Mouse (Mus musculus): Measurements from ENCODE around the gene Klhl21.

Klhl21 gene

GRCm38 (mm10) chr4:151995371-151996172, 13.0 kb upstream of the Klhl21 start:
- DNase-seq (ENCODE audit: extremely low spot score, low read depth, low spot score) = no peak

GRCm38 (mm10) chr4:151996173-151996950, 12.2 kb upstream of the Klhl21 start, which contains the start of gene Phf13:
Gene Phf13 (minus strand): TSS chr4:151996258.
- DNase-seq (ENCODE audit: extremely low spot score, low read depth, low spot score) = peak; percentile 94

GRCm38 (mm10) chr4:151996951-151997222, 11.7 kb upstream of the Klhl21 start:
- no peak for DNase-seq (ENCODE audit: extremely low spot score, low read depth, low spot score)

GRCm38 (mm10) chr4:151997701-151998100, 10.9 kb upstream of the Klhl21 start:
- DNase-seq (ENCODE audit: extremely low spot score, low read depth, low spot score) = no peak

GRCm38 (mm10) chr4:151999481-151999880, 9.1 kb upstream of the Klhl21 start:
- no peak for DNase-seq (ENCODE audit: extremely low spot score, low read depth, low spot score)

- no peak for DNase-seq (ENCODE audit: extremely low spot score, low read depth, low spot score)
Measured at GRCm38 (mm10) chr4:152000906-152001305, 7.7 kb upstream of the Klhl21 start.

- no peak for DNase-seq (ENCODE audit: extremely low spot score, low read depth, low spot score)
Measured at GRCm38 (mm10) chr4:152001335-152001734, 7.3 kb upstream of the Klhl21 start.

- no peak for DNase-seq (ENCODE audit: extremely low spot score, low read depth, low spot score)
Measured at GRCm38 (mm10) chr4:152002063-152002462, 6.5 kb upstream of the Klhl21 start.

GRCm38 (mm10) chr4:152006137-152006536, 2.5 kb upstream of the Klhl21 start:
- DNase-seq (ENCODE audit: extremely low spot score, low read depth, low spot score) = no peak

GRCm38 (mm10) chr4:152006812-152007211, 1.8 kb upstream of the Klhl21 start:
- DNase-seq (ENCODE audit: extremely low spot score, low read depth, low spot score) = no peak

GRCm38 (mm10) chr4:152007481-152008147, 989 bp upstream of the Klhl21 start:
- DNase-seq (ENCODE audit: extremely low spot score, low read depth, low spot score) = no peak

- no peak for DNase-seq (ENCODE audit: extremely low spot score, low read depth, low spot score)
Measured at GRCm38 (mm10) chr4:152008148-152008500, 479 bp upstream of the Klhl21 start.

- DNase-seq (ENCODE audit: extremely low spot score, low read depth, low spot score) = no peak
Measured at GRCm38 (mm10) chr4:152009076-152010051, 761 bp downstream of the Klhl21 start.

- DNase-seq (ENCODE audit: extremely low spot score, low read depth, low spot score) = no peak
Measured at GRCm38 (mm10) chr4:152010091-152010706, 1.6 kb downstream of the Klhl21 start.

GRCm38 (mm10) chr4:152010707-152011134, 2.1 kb downstream of the Klhl21 start:
- no peak for DNase-seq (ENCODE audit: extremely low spot score, low read depth, low spot score)

- DNase-seq (ENCODE audit: extremely low spot score, low read depth, low spot score) = no peak
Measured at GRCm38 (mm10) chr4:152011171-152011760, 2.7 kb downstream of the Klhl21 start.

- DNase-seq (ENCODE audit: extremely low spot score, low read depth, low spot score) = no peak
Measured at GRCm38 (mm10) chr4:152012109-152012508, 3.5 kb downstream of the Klhl21 start.

- no peak for DNase-seq (ENCODE audit: extremely low spot score, low read depth, low spot score)
Measured at GRCm38 (mm10) chr4:152013036-152013813, 4.6 kb downstream of the Klhl21 start.

- no peak for DNase-seq (ENCODE audit: extremely low spot score, low read depth, low spot score)
Measured at GRCm38 (mm10) chr4:152019073-152019472, 10.5 kb downstream of the Klhl21 start.
